Mouse (Mus musculus): ENCODE results near the gene Olfr1380. TPM values are rescaled to one million over a fixed set of nuclear protein-coding genes. Genes with fewer than 3 reads are reported as not detected.
"Not testable (repeated sequence)": the region's sequence is repeated elsewhere in the genome, so short reads cannot be mapped to it uniquely, and the experiment has no call there.

Gene Olfr1380
- total and polyA plus RNA-seq, 3 experiments = not detected

GRCm38 (mm10) chr11:49554033-49554432 lies 2.6 kb upstream of the Olfr1380 start:
- H3K36me3 ChIP-seq (ENCODE audit: control insufficient read depth in 1 of 2, insufficient read depth in 2 of 2, low read length in 2 of 2); H3K9me3 ChIP-seq (replicated peaks; ENCODE audit: insufficient read depth, low read length); H3K27ac ChIP-seq (ENCODE audit: control insufficient read depth, low read depth, low read length); H3K4me1 ChIP-seq (ENCODE audit: control insufficient read depth in 1 of 2, insufficient read depth in 2 of 2, low read length in 2 of 2); H3K4me3 ChIP-seq (ENCODE audit: control insufficient read depth in 1 of 2, insufficient read depth in 1 of 2, low read depth in 2 of 2, low read length in 2 of 2); H3K9ac ChIP-seq (ENCODE audit: control insufficient read depth, low read depth, low read length, poor library complexity, severe bottlenecking); H3K27me3 ChIP-seq (ENCODE audit: control insufficient read depth in 1 of 2, insufficient read depth in 2 of 2, low read length in 2 of 2); H3K79me2 ChIP-seq (ENCODE audit: control insufficient read depth, insufficient read depth, low read length, poor library complexity): not testable (repeated sequence)
- peak; percentile 9 for DNase-seq (ENCODE audit: low read depth, low spot score)
- TF ChIP-seq CTCF (IDR thresholded peaks at IDR 0.05 in 2 of 3, conservative IDR thresholded peaks at IDR 0.05 in 1 of 3; ENCODE audit: control insufficient read depth in 1 of 3, insufficient read depth in 1 of 3, low read depth in 2 of 3, low read length in 3 of 3, poor library complexity in 1 of 3, severe bottlenecking in 1 of 3) (peak in 2 of 3 experiments; percentile 28 to 32; a peak in 3 of 6 replicates), RAD21 (IDR thresholded peaks at IDR 0.05; ENCODE audit: low read depth, low read length) (peak; percentile 26)

GRCm38 (mm10) chr11:49575054-49575453 lies 18.4 kb downstream of the Olfr1380 start:
- DNase-seq (ENCODE audit: low read depth, low spot score) = peak; percentile 57
- TF ChIP-seq SMC3 (IDR thresholded peaks at IDR 0.05; ENCODE audit: low read depth, low read length) = peak; percentile 46
- peak in 2 of 3 experiments; percentile 23 to 61; a peak in 3 of 6 replicates for TF ChIP-seq CTCF (IDR thresholded peaks at IDR 0.05 in 2 of 3, conservative IDR thresholded peaks at IDR 0.05 in 1 of 3; ENCODE audit: control insufficient read depth in 1 of 3, insufficient read depth in 1 of 3, low read depth in 2 of 3, low read length in 3 of 3, poor library complexity in 1 of 3, severe bottlenecking in 1 of 3)
- TF ChIP-seq ZNF384 (IDR thresholded peaks at IDR 0.05; ENCODE audit: low read depth, low read length) = peak; percentile 97
- peak; percentile 15 for TF ChIP-seq RAD21 (IDR thresholded peaks at IDR 0.05; ENCODE audit: low read depth, low read length)
- not testable (repeated sequence) for H3K9me3 ChIP-seq (replicated peaks; ENCODE audit: insufficient read depth, low read length)

GRCm38 (mm10) chr11:49580452-49580851 lies 23.8 kb downstream of the Olfr1380 start:
- peak; percentile 15 for DNase-seq (ENCODE audit: low read depth, low spot score)
- not testable (repeated sequence) for H3K9me3 ChIP-seq (replicated peaks; ENCODE audit: insufficient read depth, low read length); H3K4me1 ChIP-seq (ENCODE audit: control insufficient read depth in 1 of 2, insufficient read depth in 2 of 2, low read length in 2 of 2); H3K36me3 ChIP-seq (ENCODE audit: control insufficient read depth in 1 of 2, insufficient read depth in 2 of 2, low read length in 2 of 2); H3K79me2 ChIP-seq (ENCODE audit: control insufficient read depth, insufficient read depth, low read length, poor library complexity); H3K9ac ChIP-seq (ENCODE audit: control insufficient read depth, low read depth, low read length, poor library complexity, severe bottlenecking); H3K4me3 ChIP-seq (ENCODE audit: control insufficient read depth in 1 of 2, insufficient read depth in 1 of 2, low read depth in 2 of 2, low read length in 2 of 2); H3K27ac ChIP-seq (ENCODE audit: control insufficient read depth, low read depth, low read length); H3K27me3 ChIP-seq (ENCODE audit: control insufficient read depth in 1 of 2, insufficient read depth in 2 of 2, low read length in 2 of 2)
- TF ChIP-seq EP300 (IDR thresholded peaks at IDR 0.05; ENCODE audit: low read depth in 1 of 2, low read length in 2 of 2) = peak in 1 of 2 experiments; percentile 43; a peak in 1 of 4 replicates

More at GRCm38 (mm10) chr11:49575054-49575453, 18.4 kb downstream of the Olfr1380 start:
- H3K79me2 ChIP-seq (ENCODE audit: control insufficient read depth, insufficient read depth, low read length, poor library complexity); H3K27me3 ChIP-seq (ENCODE audit: control insufficient read depth in 1 of 2, insufficient read depth in 2 of 2, low read length in 2 of 2); H3K36me3 ChIP-seq (ENCODE audit: control insufficient read depth in 1 of 2, insufficient read depth in 2 of 2, low read length in 2 of 2); H3K4me3 ChIP-seq (ENCODE audit: control insufficient read depth in 1 of 2, insufficient read depth in 1 of 2, low read depth in 2 of 2, low read length in 2 of 2); H3K9ac ChIP-seq (ENCODE audit: control insufficient read depth, low read depth, low read length, poor library complexity, severe bottlenecking); H3K27ac ChIP-seq (ENCODE audit: control insufficient read depth, low read depth, low read length); H3K4me1 ChIP-seq (ENCODE audit: control insufficient read depth in 1 of 2, insufficient read depth in 2 of 2, low read length in 2 of 2): not testable (repeated sequence)

GRCm38 (mm10) chr11:49590213-49590612 lies 33.5 kb downstream of the Olfr1380 start:
- Histone ChIP-seq H3K4me3 (ENCODE audit: control insufficient read depth in 1 of 2, insufficient read depth in 1 of 2, low read depth in 2 of 2, low read length in 2 of 2) (no peak overlapping the region), H3K9ac (ENCODE audit: control insufficient read depth, low read depth, low read length, poor library complexity, severe bottlenecking) (no peak overlapping the region), H3K9me3 (replicated peaks; ENCODE audit: insufficient read depth, low read length) (no peaks in the 10 kb centered on the region), H3K27ac (ENCODE audit: control insufficient read depth, low read depth, low read length) (no peak overlapping the region), H3K36me3 (ENCODE audit: control insufficient read depth in 1 of 2, insufficient read depth in 2 of 2, low read length in 2 of 2) (no peaks in the 10 kb centered on the region), H3K4me1 (ENCODE audit: control insufficient read depth in 1 of 2, insufficient read depth in 2 of 2, low read length in 2 of 2) (no peaks in the 10 kb centered on the region), H3K27me3 (ENCODE audit: control insufficient read depth in 1 of 2, insufficient read depth in 2 of 2, low read length in 2 of 2) (no peaks in the 10 kb centered on the region; a peak in 1 of 4 replicates), H3K79me2 (ENCODE audit: control insufficient read depth, insufficient read depth, low read length, poor library complexity) (no peaks in the 10 kb centered on the region)
- TF ChIP-seq ZNF384 (IDR thresholded peaks at IDR 0.05; ENCODE audit: low read depth, low read length) (no peak), UBTF (IDR thresholded peaks at IDR 0.05; ENCODE audit: borderline replicate concordance, insufficient read depth, low read depth, low read length) (no peak), MEF2A (IDR thresholded peaks at IDR 0.05; ENCODE audit: extremely low read depth, insufficient replicate concordance, low read depth, low read length, poor library complexity, severe bottlenecking) (no peak), RCOR1 (IDR thresholded peaks at IDR 0.05; ENCODE audit: low read depth, low read length) (no peak), MAFK (IDR thresholded peaks at IDR 0.05; ENCODE audit: borderline replicate concordance, low read depth, low read length) (no peak), NRF1 (IDR thresholded peaks at IDR 0.05; ENCODE audit: insufficient read depth, low read depth, low read length, poor library complexity, severe bottlenecking) (no peak), GATA1 (IDR thresholded peaks at IDR 0.05; ENCODE audit: low read depth, low read length) (no peak)
- no peak for DNase-seq (ENCODE audit: low read depth, low spot score)

All from MEL (cell line).